Mouse (Mus musculus) neutrophil, adult 5-6 weeks (primary cell): Measurements from ENCODE around the gene Unk. TPM values are rescaled to one million over a fixed set of nuclear protein-coding genes. Genes with fewer than 3 reads are reported as not detected.

Experiments used
- ATAC-seq: fragments of 151-379, 151-347 bp; 2 replicates; pipeline ENCODE4 v1.8.0; 2017; ENCODE audit warnings: mild to moderate bottlenecking, moderate TSS enrichment; ENCODE audit not compliant: insufficient number of reproducible peaks, poor library complexity, low FRiP score, severe bottlenecking; ENCODE audit errors: extremely low read depth
- total RNA-seq: library from RNA; stranded (forward); fragments of 200-1000 nt; gene quantifications from 2 replicates; pipeline ENCODE4 v1.2.3, GENCODE M21; 2017

Unk gene
- total RNA-seq, 1 experiment from 2014 or later: 24.2 TPM

DNA sequence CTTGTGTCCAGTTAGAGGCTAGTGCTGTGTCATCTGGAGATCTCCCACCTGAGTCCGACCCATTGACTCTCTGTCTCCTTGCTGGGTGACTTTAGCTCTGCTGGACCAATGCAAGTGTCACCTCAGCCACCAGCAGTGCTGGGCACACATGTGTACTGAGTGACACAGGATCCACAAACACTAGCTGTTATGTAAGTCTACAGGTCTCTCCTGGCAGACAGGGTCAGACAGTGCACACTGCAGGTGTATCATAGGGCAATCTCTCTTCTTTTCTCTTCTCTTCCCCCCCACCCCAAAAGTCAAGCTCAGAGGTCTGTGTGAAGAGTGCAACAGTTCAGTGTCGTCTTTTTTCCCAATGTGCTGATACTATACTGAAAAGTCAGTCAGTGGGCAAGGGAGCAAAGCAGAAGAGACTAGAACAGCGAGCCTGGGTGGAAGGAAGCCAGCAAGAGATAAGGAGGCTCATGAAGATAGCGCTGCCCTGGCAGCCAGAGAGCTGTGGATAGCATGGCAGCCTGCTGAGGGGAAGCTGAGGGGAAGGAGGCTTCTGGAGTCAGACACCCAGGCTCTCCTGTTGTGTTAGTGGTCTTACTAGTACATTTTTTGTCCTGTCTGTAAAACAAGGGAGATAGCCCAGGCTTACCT is 27.2 kb downstream of the Unk start:
- no peak for ATAC-seq

DNA sequence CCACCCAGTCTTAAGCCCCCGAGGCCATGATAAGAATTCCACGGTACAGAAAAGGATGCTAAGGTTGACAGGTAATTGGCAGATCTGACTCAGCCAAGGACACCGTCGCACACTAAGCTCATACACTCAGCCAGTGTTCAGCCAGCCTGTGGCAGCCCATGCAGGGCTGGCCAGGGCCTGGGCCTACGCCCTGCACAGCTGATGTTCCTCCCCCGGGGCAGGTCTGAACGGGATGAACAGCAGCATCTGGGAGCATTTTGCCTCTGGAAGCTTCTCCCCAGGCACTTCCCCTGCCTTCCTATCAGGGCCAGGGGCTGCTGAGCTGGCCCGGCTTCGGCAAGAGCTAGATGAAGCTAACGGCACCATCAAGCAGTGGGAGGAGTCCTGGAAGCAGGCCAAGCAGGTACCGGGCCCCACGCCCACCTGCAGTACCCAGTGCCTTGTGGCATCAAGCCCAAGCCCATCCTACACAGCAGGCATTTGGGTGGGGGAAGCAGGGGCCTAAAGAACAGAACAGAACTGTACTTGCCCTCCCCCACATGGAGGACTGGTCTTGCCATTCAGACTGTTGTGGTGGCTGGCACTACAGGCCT is 28.0 kb downstream of the Unk start:
- no peak for ATAC-seq

DNA sequence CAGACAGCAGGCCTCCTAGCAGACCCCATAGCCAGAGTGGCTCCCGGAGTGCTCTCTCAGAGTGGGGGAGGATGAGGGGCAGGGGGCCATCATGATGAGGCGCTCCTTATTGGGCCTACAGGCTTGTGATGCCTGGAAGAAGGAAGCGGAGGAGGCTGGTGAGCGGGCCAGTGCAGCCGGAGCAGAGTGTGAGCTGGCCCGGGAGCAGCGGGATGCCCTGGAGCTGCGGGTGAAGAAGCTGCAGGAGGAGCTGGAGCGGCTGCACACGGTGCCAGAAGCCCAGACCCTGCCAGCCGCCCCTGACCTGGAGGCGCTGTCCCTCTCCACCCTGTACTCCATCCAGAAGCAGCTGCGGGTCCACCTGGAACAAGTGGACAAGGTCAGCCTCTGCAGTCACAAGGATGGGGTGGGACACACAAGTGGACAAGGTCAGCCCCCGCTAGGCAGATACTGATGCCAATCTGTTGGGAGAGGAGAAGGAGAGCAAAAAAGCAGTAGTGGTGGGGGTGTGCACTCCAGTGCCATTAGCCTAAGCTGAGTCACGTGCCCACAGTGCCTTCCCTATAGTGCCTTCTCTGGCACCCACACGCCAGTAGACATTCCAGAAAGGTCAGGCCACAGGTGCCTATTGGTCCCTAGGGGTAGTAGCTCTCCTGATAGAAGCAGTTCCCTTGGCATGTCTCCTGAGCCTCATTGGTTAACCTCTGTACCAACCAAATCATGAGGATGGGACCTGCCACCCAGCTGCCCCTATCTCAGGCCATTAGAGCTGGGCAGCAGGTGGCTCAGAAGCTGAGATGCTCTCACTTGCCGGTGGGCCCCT is 29.0 kb downstream of the Unk start:
- no peak for ATAC-seq

- no peak for ATAC-seq
These were observed 29.5 kb downstream of the Unk start for GRCm38 (mm10) chr11:116059691-116060025.

- no peak for ATAC-seq
These were observed 30.5 kb downstream of the Unk start for GRCm38 (mm10) chr11:116060596-116060995.

DNA sequence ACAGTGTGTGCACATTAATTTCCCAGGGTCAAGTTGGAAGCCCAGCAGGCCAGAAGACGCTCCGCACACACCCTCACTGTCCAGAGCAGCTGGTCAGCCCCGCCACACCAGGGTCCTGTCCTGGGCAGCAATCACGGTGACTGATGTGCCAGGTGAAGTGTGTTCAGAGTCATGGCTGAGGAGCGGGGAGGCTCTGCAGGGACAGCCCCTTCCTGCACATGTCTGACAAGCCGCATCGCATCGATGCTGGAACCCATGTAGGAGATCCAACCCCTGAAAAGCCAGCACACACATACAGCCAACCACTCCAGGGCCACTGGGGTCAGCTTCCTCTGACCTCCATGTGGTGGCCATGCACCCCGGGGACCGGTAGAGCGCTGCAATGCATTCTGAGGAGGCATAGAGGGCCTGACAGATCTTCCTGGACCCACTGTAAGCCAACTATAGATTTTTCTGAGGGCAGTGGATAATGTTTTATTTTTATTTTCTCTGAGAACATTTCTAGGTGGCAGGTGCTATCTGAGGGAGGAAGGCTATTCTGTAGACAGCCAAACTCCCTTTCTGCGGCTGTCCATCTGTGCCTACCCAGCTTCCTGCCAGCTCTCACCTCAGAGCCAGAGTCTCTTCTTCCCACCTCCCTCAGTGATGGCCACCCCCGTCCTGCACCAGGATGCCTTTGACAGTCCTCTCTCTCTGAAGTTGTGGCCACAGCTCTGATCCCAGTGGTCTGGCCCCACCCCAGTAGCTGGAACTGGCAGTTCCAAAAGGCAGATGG is 31.7 kb downstream of the Unk start:
- ATAC-seq: no peak

DNA sequence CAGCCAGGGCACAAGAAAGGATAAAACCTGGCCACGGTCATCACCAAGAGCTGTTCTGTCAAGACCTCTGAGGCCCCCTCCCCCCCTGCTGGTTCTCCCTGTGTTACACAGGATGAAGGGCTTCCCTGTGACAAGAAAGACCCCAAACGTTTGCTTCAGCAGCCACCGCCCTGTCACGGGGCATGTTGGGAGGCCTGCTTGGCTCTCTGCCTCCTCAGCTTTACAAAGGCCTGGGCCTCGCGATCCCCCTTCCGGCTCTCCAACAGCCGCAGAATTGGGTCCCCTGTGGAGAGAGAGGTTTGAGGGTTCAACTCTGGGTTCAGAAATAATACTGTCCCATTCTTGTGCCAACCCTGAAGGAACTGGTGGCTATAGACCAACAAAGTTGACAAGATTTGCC is 32.4 kb downstream of the Unk start:
- ATAC-seq: no peak

DNA sequence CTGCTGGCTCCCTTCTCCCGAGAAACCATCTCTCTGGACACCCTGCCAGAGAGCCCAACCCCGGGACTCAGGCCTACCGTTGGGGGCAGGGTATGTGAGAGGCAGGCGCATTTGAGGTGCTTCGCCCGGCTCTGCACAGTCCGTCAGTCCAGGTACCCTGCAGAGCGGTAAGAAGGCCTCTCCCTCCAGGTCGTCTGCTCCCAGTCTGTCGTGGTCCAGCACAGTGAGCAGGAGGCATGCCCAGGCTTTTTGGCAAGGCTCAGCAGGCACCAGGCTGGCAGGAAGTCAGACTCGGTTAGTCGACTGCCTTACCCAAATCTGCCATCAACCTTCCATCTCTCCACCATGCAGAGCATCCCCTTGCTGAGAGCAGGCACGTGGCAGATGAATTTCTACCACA is 33.4 kb downstream of the Unk start:
- no peak for ATAC-seq

DNA sequence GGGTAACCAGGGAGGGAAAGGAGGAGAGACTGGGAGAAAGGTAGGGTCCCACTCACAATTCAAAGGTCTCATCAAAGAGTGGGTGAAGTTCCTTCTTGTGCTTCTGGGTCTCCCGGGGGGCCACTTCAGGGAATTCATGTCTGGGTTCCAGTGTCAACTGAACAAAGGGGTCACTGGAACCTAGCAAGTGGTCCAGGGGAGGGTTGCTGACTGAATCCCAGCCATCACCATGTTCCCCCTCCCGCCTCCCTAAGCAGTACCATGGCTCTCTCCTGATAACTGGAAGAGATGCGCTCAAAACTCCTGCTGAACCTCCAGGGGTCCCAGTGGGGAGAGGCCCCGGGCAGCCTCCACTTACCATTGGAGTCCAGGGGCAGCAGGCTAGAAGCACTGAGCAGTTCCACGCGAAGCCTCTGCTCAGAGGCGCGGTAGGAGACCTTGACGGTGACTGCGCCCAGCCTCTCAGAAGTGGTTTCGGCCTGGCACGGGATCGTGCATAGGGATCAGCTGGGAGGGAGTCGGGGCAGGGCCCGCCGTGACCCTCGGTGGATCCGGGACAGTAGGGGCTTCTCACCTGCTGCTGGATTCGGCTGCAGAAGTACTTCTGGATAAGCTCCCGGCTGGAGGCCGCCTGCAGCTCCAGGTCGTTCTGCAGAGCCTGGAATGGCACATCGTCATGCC is 34.2 kb downstream of the Unk start:
- no peak for ATAC-seq

DNA sequence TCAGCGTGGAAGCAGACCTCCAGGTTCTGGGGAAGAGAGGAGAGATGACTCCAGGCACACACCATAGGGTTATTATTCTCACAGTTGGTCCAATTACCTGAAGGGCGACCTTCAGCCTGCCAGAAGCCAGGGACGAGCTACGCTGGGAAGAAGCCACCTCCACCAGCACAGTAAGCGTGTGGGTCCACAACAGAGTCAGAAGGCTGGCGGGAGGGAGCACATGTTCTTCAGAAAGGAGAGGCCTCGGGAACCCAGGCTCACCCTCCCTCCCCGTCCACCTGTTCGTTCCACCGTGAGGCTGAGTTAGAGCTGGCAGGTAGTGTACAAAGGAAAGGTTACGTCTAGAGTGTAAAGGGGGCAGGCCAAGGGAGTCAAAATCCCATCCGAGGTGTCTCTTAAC is 35.2 kb downstream of the Unk start:
- no peak for ATAC-seq

- ATAC-seq: no peak
These were observed 41.4 kb downstream of the Unk start for GRCm38 (mm10) chr11:116071510-116071909.

GRCm38 (mm10) chr11:116072608-116073007 is 42.5 kb downstream of the Unk start:
- ATAC-seq: no peak

GRCm38 (mm10) chr11:116074436-116074991 is 44.4 kb downstream of the Unk start:
- ATAC-seq: no peak

GRCm38 (mm10) chr11:116075539-116076265 is 45.6 kb downstream of the Unk start:
- ATAC-seq: no peak

DNA sequence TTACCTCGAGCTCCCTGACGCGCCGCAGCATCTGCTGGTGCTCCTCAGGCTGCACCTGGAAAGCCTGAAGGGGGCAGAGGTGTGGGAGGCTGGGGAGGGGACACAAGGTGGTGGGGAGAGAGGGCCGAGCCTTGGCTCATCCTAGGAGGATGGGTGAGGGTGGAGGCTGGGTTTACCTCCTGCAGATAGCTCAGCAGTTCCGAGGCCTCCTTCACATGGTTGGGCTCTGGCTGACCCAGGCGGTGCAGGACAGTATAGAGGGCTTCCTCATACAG is 46.1 kb downstream of the Unk start:
- ATAC-seq: no peak

DNA sequence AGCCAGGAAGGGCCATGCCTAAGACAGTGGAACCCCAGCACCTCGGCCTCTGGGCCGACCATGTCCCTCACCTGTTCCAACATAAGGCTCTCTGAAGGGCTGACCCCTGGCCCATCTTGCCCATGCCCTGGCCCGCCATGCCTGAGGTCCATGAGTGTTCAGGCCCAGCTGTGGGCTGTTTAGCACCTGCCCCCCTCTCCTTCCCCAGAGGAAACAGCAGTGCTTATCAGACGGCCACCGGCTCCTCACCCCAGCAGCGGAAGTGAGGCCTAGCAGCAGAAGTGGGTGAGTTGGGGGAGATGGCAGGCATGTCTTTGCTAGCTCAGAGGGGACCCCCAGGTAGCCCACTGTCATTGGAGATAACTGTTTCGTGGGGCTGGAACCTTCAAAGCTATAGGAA is 46.7 kb downstream of the Unk start:
- no peak for ATAC-seq

- peak; percentile 66 for ATAC-seq
These were observed 47.5 kb downstream of the Unk start, which contains the start of gene Unc13d for GRCm38 (mm10) chr11:116077446-116078204. Gene Unc13d (minus strand): TSS chr11:116077961.

DNA sequence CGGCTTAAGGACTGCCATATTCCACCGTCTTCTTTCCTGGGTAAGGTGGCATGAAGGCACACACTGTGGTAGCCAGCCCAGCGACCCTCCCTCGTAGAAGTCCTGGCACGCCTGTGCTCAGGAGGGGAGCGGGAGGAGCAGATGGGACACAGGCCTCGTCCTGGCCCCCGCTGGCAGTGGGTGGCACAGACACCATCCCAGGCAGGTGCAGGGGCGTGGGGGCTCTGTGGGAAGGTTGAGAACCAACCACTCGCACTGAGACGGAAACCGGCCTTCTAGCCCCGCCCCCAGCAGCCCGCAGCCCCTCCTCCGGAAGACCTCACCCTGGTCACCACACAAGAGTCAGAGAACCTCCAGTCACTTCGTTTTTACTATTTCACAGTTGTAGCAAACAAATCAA is 48.1 kb downstream of the Unk start:
- peak; percentile 65 for ATAC-seq
